Mouse (Mus musculus) midbrain, postnatal 0 days (tissue): Measurements from ENCODE around the gene Tgfb2. TPM values are rescaled to one million over a fixed set of nuclear protein-coding genes. Genes with fewer than 3 reads are reported as not detected.

Experiments used
- ATAC-seq: fragments of 200-750 bp; cut with Nextera tagmentation; 2 replicates; pipeline ENCODE4 v1.8.0; 2017; ENCODE audit warnings: moderate number of reproducible peaks, mild to moderate bottlenecking, moderate TSS enrichment, moderate library complexity; ENCODE audit not compliant: low FRiP score
- DNase-seq: peaks from one replicate; pipeline ENCODE4 v3.0.0-alpha.2; 2015; ENCODE audit warnings: low spot score
- H3K27ac ChIP-seq: fragments of 300-500 bp; sonication (generic); 2 replicates; pipeline ENCODE4 v1.5.1; 2014; ENCODE audit warnings: low read depth, mild to moderate bottlenecking, low read length, mixed read lengths
- H3K27me3 ChIP-seq: fragments of 300-500 bp; sonication (generic); 2 replicates; pipeline ENCODE4 v1.6.1; 2014; ENCODE audit warnings: low read length, control low read depth, mixed read lengths; ENCODE audit not compliant: insufficient read depth
- H3K36me3 ChIP-seq: fragments of 300-500 bp; sonication (generic); 2 replicates; pipeline ENCODE4 v1.6.1; 2014; ENCODE audit warnings: low read length, control low read depth, mixed read lengths; ENCODE audit not compliant: insufficient read depth
- H3K4me1 ChIP-seq: fragments of 300-500 bp; sonication (generic); 2 replicates; pipeline ENCODE4 v1.6.1; 2014; ENCODE audit warnings: mild to moderate bottlenecking, control low read depth, antibody characterized with exemption, low read length, mixed read lengths; ENCODE audit not compliant: insufficient read depth
- H3K4me2 ChIP-seq: fragments of 300-500 bp; sonication (generic); 2 replicates; pipeline ENCODE4 v1.6.1; 2014; ENCODE audit warnings: low read depth, mild to moderate bottlenecking, low read length, mixed read lengths; ENCODE audit not compliant: poor library complexity, severe bottlenecking
- H3K4me3 ChIP-seq: fragments of 300-500 bp; sonication (generic); 2 replicates; pipeline ENCODE4 v1.5.1; 2014; ENCODE audit warnings: low read depth, mild to moderate bottlenecking, low read length, moderate library complexity
- H3K9ac ChIP-seq: fragments of 300-500 bp; sonication (generic); replicated peaks from 2 replicates; pipeline ENCODE4 v1.6.1; 2014; ENCODE audit warnings: mild to moderate bottlenecking, low read length, moderate library complexity, mixed read lengths; ENCODE audit not compliant: poor library complexity, severe bottlenecking
- H3K9me3 ChIP-seq: fragments of 300-500 bp; sonication (generic); 2 replicates; pipeline ENCODE4 v1.6.1; 2016; ENCODE audit warnings: low read length, control low read depth
- CTCF ChIP-seq: IDR thresholded peaks from 2 replicates; pipeline ENCODE4 v1.5.1; 2016; ENCODE audit warnings: antibody characterized with exemption, mild to moderate bottlenecking
- WGBS: fragments of 180-500 bp; shearing (Covaris S2); extraction: QIAGEN DNeasy Blood & Tissue Kit; methylation state at CpG from one replicate; pipeline ENCODE4 v1.1.7; 2014; 5-methylcytosine and 5-hydroxymethylcytosine counted together
- polyA plus RNA-seq: library from polyadenylated mRNA; unstranded; fragments of >200 nt; fragmentation: Nextera tagmentation; extraction: Ambion mirVana; gene quantifications from 2 replicates; pipeline ENCODE4 v1.2.1, GENCODE M21; 2015
- total RNA-seq: library from RNA; depleted of rRNA; stranded (reverse); fragments of >200 nt; gene quantifications from 2 replicates; pipeline ENCODE4 v1.2.3, GENCODE M21; 2014

The Tgfb2 gene
- total and polyA plus RNA-seq, 2 experiments from 2014 or later: 19.8 to 22.9 TPM

- TF ChIP-seq CTCF: peak; percentile 55
- ATAC-seq: no peak
- no peaks in the 10 kb centered on the region for H3K9me3 ChIP-seq
- H3K27ac ChIP-seq: no peak overlapping the region
- DNase-seq: peak; percentile 12
- H3K4me3 ChIP-seq: no peak overlapping the region
- H3K4me2 ChIP-seq: no peak overlapping the region
- H3K36me3 ChIP-seq: peaks cover 13% of the 10 kb centered on the region
- no peaks in the 10 kb centered on the region for H3K27me3 ChIP-seq
- H3K4me1 ChIP-seq: no peaks in the 10 kb centered on the region
- 93% methylated on average over 9 of the region's 9 CpGs for WGBS
- H3K9ac ChIP-seq: no peak overlapping the region
Observed at GRCm38 (mm10) chr1:186719708-186720107, 13.9 kb upstream of the Tgfb2 start.

- H3K9ac ChIP-seq: no peak overlapping the region
- DNase-seq (no peak), ATAC-seq (no peak)
- H3K4me3 ChIP-seq: no peak overlapping the region
- H3K9me3 ChIP-seq: no peaks in the 10 kb centered on the region
- no peak overlapping the region for H3K27ac ChIP-seq
- 88% methylated on average over 5 of the region's 5 CpGs for WGBS
- H3K27me3 ChIP-seq: no peaks in the 10 kb centered on the region
- peaks cover 13% of the 10 kb centered on the region for H3K36me3 ChIP-seq
- no peaks in the 10 kb centered on the region for H3K4me1 ChIP-seq
- no peak for TF ChIP-seq CTCF
- H3K4me2 ChIP-seq: no peak overlapping the region
Observed at GRCm38 (mm10) chr1:186718881-186719280, 13.1 kb upstream of the Tgfb2 start.

GRCm38 (mm10) chr1:186714980-186715896, 9.4 kb upstream of the Tgfb2 start:
- Histone ChIP-seq H3K36me3 (peaks cover 8% of the 10 kb centered on the region), H3K9ac (no peak overlapping the region), H3K9me3 (no peaks in the 10 kb centered on the region), H3K4me1 (no peaks in the 10 kb centered on the region), H3K4me2 (no peak overlapping the region), H3K27ac (no peak overlapping the region), H3K27me3 (no peaks in the 10 kb centered on the region), H3K4me3 (no peak overlapping the region)
- TF ChIP-seq CTCF: no peak
- DNase-seq: no peak
- ATAC-seq: no peak
- 81% methylated on average over 17 of the region's 17 CpGs for WGBS

GRCm38 (mm10) chr1:186714215-186714614, 8.4 kb upstream of the Tgfb2 start:
- no peaks in the 10 kb centered on the region for H3K4me1 ChIP-seq
- H3K4me2 ChIP-seq: no peak overlapping the region
- DNase-seq (no peak), ATAC-seq (no peak)
- no peak overlapping the region for H3K27ac ChIP-seq
- no peaks in the 10 kb centered on the region for H3K27me3 ChIP-seq
- no peak for TF ChIP-seq CTCF
- H3K4me3 ChIP-seq: no peak overlapping the region
- WGBS: 85% methylated on average over 4 of the region's 4 CpGs
- H3K36me3 ChIP-seq: peaks cover 2% of the 10 kb centered on the region; the same call in 1 of the 2 replicates
- H3K9ac ChIP-seq: no peak overlapping the region
- H3K9me3 ChIP-seq: no peaks in the 10 kb centered on the region

GRCm38 (mm10) chr1:186712802-186713471, 7.1 kb upstream of the Tgfb2 start:
- H3K36me3 ChIP-seq: peaks cover 2% of the 10 kb centered on the region; the same call in 1 of the 2 replicates
- no peak overlapping the region for H3K4me2 ChIP-seq
- H3K4me1 ChIP-seq: no peaks in the 10 kb centered on the region
- ATAC-seq (no peak), DNase-seq (peak; percentile 79)
- H3K9me3 ChIP-seq: no peaks in the 10 kb centered on the region
- no peaks in the 10 kb centered on the region for H3K27me3 ChIP-seq
- TF ChIP-seq CTCF: peak; percentile 88
- no peak overlapping the region for H3K9ac ChIP-seq
- WGBS: 3% methylated on average over 3 of the region's 3 CpGs
- H3K4me3 ChIP-seq: no peak overlapping the region
- no peak overlapping the region for H3K27ac ChIP-seq
